Mouse (Mus musculus) lung, postnatal 0 days (tissue): ENCODE results near the gene Etnppl. TPM values are rescaled to one million over a fixed set of nuclear protein-coding genes. Genes with fewer than 3 reads are reported as not detected.
A peak's percentile ranks its signal among the peaks of the same experiment; 100 is the strongest.

Experiments
- ATAC-seq: fragments of 200-750 bp; cut with Nextera tagmentation; 2 replicates; pipeline ENCODE4 v1.8.0; 2017; ENCODE audit warnings: moderate library complexity
- DNase-seq: peaks from one replicate; pipeline ENCODE4 v3.0.0-alpha.2; 2016; ENCODE audit warnings: low spot score
- H3K27ac ChIP-seq: fragments of 300-500 bp; sonication (generic); 2 replicates; pipeline ENCODE4 v1.5.1; 2014; ENCODE audit warnings: antibody characterized with exemption, mild to moderate bottlenecking, low read length, mixed read lengths
- H3K27me3 ChIP-seq: fragments of 300-500 bp; sonication (generic); replicated peaks from 2 replicates; pipeline ENCODE4 v1.6.1; 2014; ENCODE audit warnings: low read length, mixed read lengths; ENCODE audit not compliant: insufficient read depth
- H3K36me3 ChIP-seq: fragments of 300-500 bp; sonication (generic); 2 replicates; pipeline ENCODE4 v1.6.1; 2014; ENCODE audit warnings: low read length, mixed read lengths; ENCODE audit not compliant: insufficient read depth
- H3K4me1 ChIP-seq: fragments of 300-500 bp; sonication (generic); 2 replicates; pipeline ENCODE4 v1.6.1; 2014; ENCODE audit warnings: antibody characterized with exemption, low read depth, low read length, mixed read lengths; ENCODE audit not compliant: insufficient read depth
- H3K4me2 ChIP-seq: fragments of 300-500 bp; sonication (generic); replicated peaks from 2 replicates; pipeline ENCODE4 v1.6.1; 2014; ENCODE audit warnings: low read depth, mild to moderate bottlenecking, low read length, moderate library complexity, mixed read lengths
- H3K4me3 ChIP-seq: fragments of 300-500 bp; sonication (generic); 2 replicates; pipeline ENCODE4 v1.5.1; 2014; ENCODE audit warnings: low read depth, low read length
- H3K9ac ChIP-seq: fragments of 300-500 bp; sonication (generic); replicated peaks from 2 replicates; pipeline ENCODE4 v1.6.1; 2014; ENCODE audit warnings: low read depth, mild to moderate bottlenecking
- H3K9me3 ChIP-seq: fragments of 300-500 bp; sonication (generic); 2 replicates; pipeline ENCODE4 v1.6.1; 2016; ENCODE audit warnings: low read length, mixed read lengths
- CTCF ChIP-seq: IDR thresholded peaks from 2 replicates; pipeline ENCODE4 v1.5.1; 2016; ENCODE audit warnings: antibody characterized with exemption, mild to moderate bottlenecking
- EP300 ChIP-seq: IDR thresholded peaks from 2 replicates; pipeline ENCODE4 v1.6.1; 2016; ENCODE audit warnings: antibody characterized with exemption, mild to moderate bottlenecking, control low read depth
- WGBS: fragments of 180-500 bp; shearing (Covaris S2); extraction: QIAGEN DNeasy Blood & Tissue Kit; methylation state at CpG from one replicate; pipeline ENCODE4 v1.1.7; 2014; 5-methylcytosine and 5-hydroxymethylcytosine counted together
- polyA plus RNA-seq: library from polyadenylated mRNA; unstranded; fragments of >200 nt; fragmentation: Nextera tagmentation; extraction: Ambion mirVana; gene quantifications from 2 replicates; pipeline ENCODE4 v1.2.1, GENCODE M21; 2015

The Etnppl gene
- not detected in 2 replicates for polyA plus RNA-seq

- H3K27ac ChIP-seq = no peak within 1 kb of the TSS
- no peaks in the 10 kb centered on the region for H3K9me3 ChIP-seq
- no peak within 1 kb of the TSS for H3K4me3 ChIP-seq
- no peak within 1 kb of the TSS for H3K4me2 ChIP-seq
- 3% methylated on average over 10 of the region's 10 CpGs for WGBS
- no peaks in the 10 kb centered on the region for H3K27me3 ChIP-seq
- TF ChIP-seq CTCF (no peak), EP300 (no peak)
- H3K36me3 ChIP-seq = no peaks in the 10 kb centered on the region
- ATAC-seq (no peak), DNase-seq (no peak)
- no peaks in the 10 kb centered on the region for H3K4me1 ChIP-seq
- H3K9ac ChIP-seq = no peak within 1 kb of the TSS
These were observed at the start of gene Etnppl for GRCm38 (mm10) chr3:130617439-130617898. TSS of gene Etnppl (plus strand) at chr3:130617448.

- H3K27me3 ChIP-seq = no peaks in the 10 kb centered on the region
- DNase-seq = peak; percentile 28
- no peak overlapping the region for H3K27ac ChIP-seq
- no peak overlapping the region for H3K9ac ChIP-seq
- H3K4me2 ChIP-seq = no peak overlapping the region
- no peaks in the 10 kb centered on the region for H3K9me3 ChIP-seq
- H3K36me3 ChIP-seq = no peaks in the 10 kb centered on the region
- H3K4me1 ChIP-seq = no peaks in the 10 kb centered on the region
- WGBS = 54% methylated on average over 16 of the region's 16 CpGs
- TF ChIP-seq EP300 (no peak), CTCF (no peak)
- ATAC-seq = peak; percentile 35
- H3K4me3 ChIP-seq = no peak overlapping the region
These were observed 48.7 kb upstream of the Etnppl start for GRCm38 (mm10) chr3:130568331-130569095.

GRCm38 (mm10) chr3:130573243-130573642 lies 44.0 kb upstream of the Etnppl start:
- Histone ChIP-seq H3K9me3 (no peaks in the 10 kb centered on the region), H3K4me3 (no peak overlapping the region), H3K36me3 (no peaks in the 10 kb centered on the region), H3K4me1 (no peaks in the 10 kb centered on the region), H3K27ac (no peak overlapping the region), H3K27me3 (no peaks in the 10 kb centered on the region), H3K4me2 (no peak overlapping the region), H3K9ac (no peak overlapping the region)
- 64% methylated on average over 5 of the region's 5 CpGs for WGBS
- TF ChIP-seq CTCF = peak; percentile 54
- TF ChIP-seq EP300 = no peak
- DNase-seq (no peak), ATAC-seq (no peak)

GRCm38 (mm10) chr3:130574652-130575051 lies 42.6 kb upstream of the Etnppl start:
- no peaks in the 10 kb centered on the region for H3K4me1 ChIP-seq
- no peak overlapping the region for H3K27ac ChIP-seq
- DNase-seq (peak; percentile 75), ATAC-seq (no peak)
- H3K9me3 ChIP-seq = no peaks in the 10 kb centered on the region
- H3K9ac ChIP-seq = no peak overlapping the region
- H3K4me2 ChIP-seq = no peak overlapping the region
- no peaks in the 10 kb centered on the region for H3K36me3 ChIP-seq
- WGBS = 22% methylated on average over 5 of the region's 5 CpGs
- TF ChIP-seq EP300 (no peak), CTCF (peak; percentile 84)
- H3K27me3 ChIP-seq = no peaks in the 10 kb centered on the region
- no peak overlapping the region for H3K4me3 ChIP-seq

- H3K9me3 ChIP-seq = no peaks in the 10 kb centered on the region
- ATAC-seq (no peak), DNase-seq (no peak)
- no peaks in the 10 kb centered on the region for H3K4me1 ChIP-seq
- no peak overlapping the region for H3K4me3 ChIP-seq
- WGBS = 65% methylated on average over 6 of the region's 6 CpGs
- H3K4me2 ChIP-seq = no peak overlapping the region
- no peaks in the 10 kb centered on the region for H3K36me3 ChIP-seq
- H3K9ac ChIP-seq = no peak overlapping the region
- no peak overlapping the region for H3K27ac ChIP-seq
- TF ChIP-seq EP300 (no peak), CTCF (peak; percentile 74)
- no peaks in the 10 kb centered on the region for H3K27me3 ChIP-seq
These were observed 40.6 kb upstream of the Etnppl start for GRCm38 (mm10) chr3:130576683-130577082.

- no peak overlapping the region for H3K4me3 ChIP-seq
These were observed 37.7 kb upstream of the Etnppl start for GRCm38 (mm10) chr3:130579501-130579900.

More at GRCm38 (mm10) chr3:130579501-130579900, 37.7 kb upstream of the Etnppl start:
- TF ChIP-seq CTCF (no peak), EP300 (no peak)
- 0 out of 2 replicates have a peak overlapping the region, but pooled peaks have one; percentile 18 for H3K4me2 ChIP-seq
- WGBS = 37% methylated on average over 17 of the region's 17 CpGs
- no peaks in the 10 kb centered on the region for H3K4me1 ChIP-seq
- no peak overlapping the region for H3K27ac ChIP-seq
- H3K27me3 ChIP-seq = no peaks in the 10 kb centered on the region
- ATAC-seq (peak; percentile 77), DNase-seq (peak; percentile 37)
- H3K9ac ChIP-seq = no peak overlapping the region
- H3K9me3 ChIP-seq = no peaks in the 10 kb centered on the region
- no peaks in the 10 kb centered on the region for H3K36me3 ChIP-seq
